Mouse (Mus musculus): ENCODE measurements around the gene Alg1. TPM values are rescaled to one million over a fixed set of nuclear protein-coding genes. Genes with fewer than 3 reads are reported as not detected.

The Alg1 gene
- polyA plus RNA-seq, 1 experiment from 2014 or later: 28.1 TPM

DNA sequence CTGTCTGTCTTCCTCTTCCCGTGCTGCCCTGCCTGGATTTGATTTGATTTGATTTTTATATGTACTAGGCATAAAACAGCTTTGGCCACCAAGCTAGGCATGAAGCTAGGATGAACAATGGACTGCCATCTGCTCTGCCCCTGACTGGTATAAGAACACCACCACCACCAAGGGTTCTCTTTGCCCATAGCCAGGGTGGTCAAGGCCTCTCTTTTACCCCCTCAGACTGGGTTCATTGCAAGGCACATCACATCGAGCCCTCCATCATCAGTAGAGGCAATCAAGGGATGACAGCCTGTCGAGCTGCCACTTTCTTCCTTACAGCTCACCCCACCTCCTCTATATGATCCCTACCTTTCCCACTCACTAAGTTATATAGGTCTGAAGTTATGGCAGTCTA is 39.0 kb downstream of the Alg1 start:
- DNase-seq (ENCODE audit: low spot score) (no peak), ATAC-seq (ENCODE audit: low FRiP score) (no peak)
- H3K4me3 ChIP-seq (ENCODE audit: low read depth, low read length): no peak overlapping the region
- H3K9ac ChIP-seq (ENCODE audit: low read depth, low read length): no peak overlapping the region
- 79% methylated on average over 3 of the region's 3 CpGs for WGBS
- H3K27ac ChIP-seq (ENCODE audit: low read depth, low read length): no peak overlapping the region
- no peaks in the 10 kb centered on the region for H3K4me1 ChIP-seq (replicated peaks; ENCODE audit: control insufficient read depth, insufficient read depth, low read length)
- no peaks in the 10 kb centered on the region for H3K36me3 ChIP-seq (ENCODE audit: control insufficient read depth, insufficient read depth, low read length)
- H3K9me3 ChIP-seq (ENCODE audit: control insufficient read depth, low read length): no peaks in the 10 kb centered on the region
- H3K4me2 ChIP-seq (replicated peaks; ENCODE audit: low read depth, low read length): no peak overlapping the region
- H3K27me3 ChIP-seq (ENCODE audit: control insufficient read depth, insufficient read depth, low read length): no peaks in the 10 kb centered on the region

- WGBS: 83% methylated on average over 5 of the region's 5 CpGs
- no peak overlapping the region for H3K4me3 ChIP-seq (ENCODE audit: low read depth, low read length)
- H3K27me3 ChIP-seq (ENCODE audit: control insufficient read depth, insufficient read depth, low read length): no peaks in the 10 kb centered on the region
- no peak for ATAC-seq (ENCODE audit: low FRiP score)
- H3K9me3 ChIP-seq (ENCODE audit: control insufficient read depth, low read length): no peaks in the 10 kb centered on the region
- no peak overlapping the region for H3K4me2 ChIP-seq (replicated peaks; ENCODE audit: low read depth, low read length)
- no peaks in the 10 kb centered on the region for H3K4me1 ChIP-seq (replicated peaks; ENCODE audit: control insufficient read depth, insufficient read depth, low read length)
- no peak overlapping the region for H3K9ac ChIP-seq (ENCODE audit: low read depth, low read length)
- DNase-seq (ENCODE audit: low spot score): no peak
- H3K36me3 ChIP-seq (ENCODE audit: control insufficient read depth, insufficient read depth, low read length): no peaks in the 10 kb centered on the region
- H3K27ac ChIP-seq (ENCODE audit: low read depth, low read length): no peak overlapping the region
Measured at GRCm38 (mm10) chr16:5279571-5280222, 46.3 kb downstream of the Alg1 start.

DNA sequence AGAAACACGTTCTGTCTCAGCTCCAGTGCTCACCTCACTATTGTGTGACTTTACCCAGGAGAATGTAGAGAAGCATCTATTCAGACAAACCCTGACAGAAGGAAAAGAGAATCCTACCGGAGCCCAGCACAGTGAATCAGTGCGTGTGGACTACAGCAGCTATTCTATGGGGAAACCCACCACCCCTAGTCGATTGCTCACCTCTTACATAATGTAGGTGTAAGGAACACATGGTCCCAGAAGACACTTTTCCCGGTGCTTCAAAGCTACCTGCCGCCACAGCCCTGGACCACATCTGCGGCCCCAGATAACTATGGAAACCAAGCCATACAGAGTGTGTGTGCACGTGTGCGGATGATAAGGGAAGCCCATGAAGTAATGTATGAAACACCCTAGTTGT is 49.3 kb downstream of the Alg1 start:
- no peak overlapping the region for H3K9ac ChIP-seq (ENCODE audit: low read depth, low read length)
- no peaks in the 10 kb centered on the region for H3K9me3 ChIP-seq (ENCODE audit: control insufficient read depth, low read length)
- H3K27ac ChIP-seq (ENCODE audit: low read depth, low read length): no peak overlapping the region
- no peak overlapping the region for H3K4me3 ChIP-seq (ENCODE audit: low read depth, low read length)
- WGBS: 89% methylated on average over 9 of the region's 9 CpGs
- no peak for DNase-seq (ENCODE audit: low spot score)
- H3K4me2 ChIP-seq (replicated peaks; ENCODE audit: low read depth, low read length): no peak overlapping the region
- no peaks in the 10 kb centered on the region for H3K4me1 ChIP-seq (replicated peaks; ENCODE audit: control insufficient read depth, insufficient read depth, low read length)
- no peaks in the 10 kb centered on the region for H3K36me3 ChIP-seq (ENCODE audit: control insufficient read depth, insufficient read depth, low read length)
- H3K27me3 ChIP-seq (ENCODE audit: control insufficient read depth, insufficient read depth, low read length): no peaks in the 10 kb centered on the region
- no peak for ATAC-seq (ENCODE audit: low FRiP score)

GRCm38 (mm10) chr16:5285376-5285775 is 52.0 kb downstream of the Alg1 start:
- Histone ChIP-seq H3K9me3 (ENCODE audit: control insufficient read depth, low read length) (no peaks in the 10 kb centered on the region), H3K4me2 (replicated peaks; ENCODE audit: low read depth, low read length) (no peak overlapping the region), H3K4me1 (replicated peaks; ENCODE audit: control insufficient read depth, insufficient read depth, low read length) (no peaks in the 10 kb centered on the region), H3K9ac (ENCODE audit: low read depth, low read length) (no peak overlapping the region), H3K4me3 (ENCODE audit: low read depth, low read length) (no peak overlapping the region), H3K27ac (ENCODE audit: low read depth, low read length) (no peak overlapping the region), H3K27me3 (ENCODE audit: control insufficient read depth, insufficient read depth, low read length) (no peaks in the 10 kb centered on the region), H3K36me3 (ENCODE audit: control insufficient read depth, insufficient read depth, low read length) (no peaks in the 10 kb centered on the region)
- ATAC-seq (ENCODE audit: low FRiP score) (no peak), DNase-seq (ENCODE audit: low spot score) (no peak)
- WGBS: 51% methylated on average over 3 of the region's 3 CpGs

Other genes with a start within 250 kb of the Alg1 start
- not detected in 2 replicates for gene Sept12, start 235.8 kb upstream of the Alg1 start, polyA plus RNA-seq (2014; fragmentation: Nextera tagmentation; extraction: Ambion mirVana)
- gene Smim22, start 226.3 kb upstream of the Alg1 start, polyA plus RNA-seq (2014; fragmentation: Nextera tagmentation; extraction: Ambion mirVana): 3.5 and 4.5 TPM in 2 replicates
- gene Rogdi, start 220.1 kb upstream of the Alg1 start, polyA plus RNA-seq (2014; fragmentation: Nextera tagmentation; extraction: Ambion mirVana): 74.1 and 84.9 TPM in 2 replicates
- 112 and 168 TPM in 2 replicates for gene Glyr1, start 183.8 kb upstream of the Alg1 start, polyA plus RNA-seq (2014; fragmentation: Nextera tagmentation; extraction: Ambion mirVana)
- 23.4 and 25.1 TPM in 2 replicates for gene Ubn1, start 183.6 kb upstream of the Alg1 start, polyA plus RNA-seq (2014; fragmentation: Nextera tagmentation; extraction: Ambion mirVana)
- 0.81 and 1.2 TPM in 2 replicates for gene Ppl, start 101.2 kb upstream of the Alg1 start, polyA plus RNA-seq (2014; fragmentation: Nextera tagmentation; extraction: Ambion mirVana)
- 0.54 and 0.62 TPM in 2 replicates for gene Sec14l5, start 86.5 kb upstream of the Alg1 start, polyA plus RNA-seq (2014; fragmentation: Nextera tagmentation; extraction: Ambion mirVana)
- 9.8 and 10.4 TPM in 2 replicates for gene Nagpa, start 29.6 kb upstream of the Alg1 start, polyA plus RNA-seq (2014; fragmentation: Nextera tagmentation; extraction: Ambion mirVana)
- gene AU021092, start 11.3 kb upstream of the Alg1 start, polyA plus RNA-seq (2014; fragmentation: Nextera tagmentation; extraction: Ambion mirVana): 5.3 and 7.0 TPM in 2 replicates
- 13.0 and 14.5 TPM in 2 replicates for gene Eef2kmt, start 22.4 kb downstream of the Alg1 start, polyA plus RNA-seq (2014; fragmentation: Nextera tagmentation; extraction: Ambion mirVana)